Mouse (Mus musculus): ENCODE measurements around the gene Brat1.
A peak's percentile ranks its signal among the peaks of the same experiment; 100 is the strongest.

Gene Brat1

GRCm38 (mm10) chr5:140701661-140702060 lies 3.1 kb upstream of the Brat1 start:
- no peak for DNase-seq (ENCODE audit: low read depth, low spot score)

- peak; percentile 78 for DNase-seq (ENCODE audit: low read depth, low spot score)
Measured at GRCm38 (mm10) chr5:140702103-140702513, 2.7 kb upstream of the Brat1 start, which contains the start of gene Iqce. Gene Iqce (minus strand): TSS chr5:140702378.

GRCm38 (mm10) chr5:140702618-140703175 lies 2.1 kb upstream of the Brat1 start:
- DNase-seq (ENCODE audit: low read depth, low spot score): no peak

- DNase-seq (ENCODE audit: low read depth, low spot score): no peak
Measured at GRCm38 (mm10) chr5:140703480-140704377, 1.1 kb upstream of the Brat1 start.

GRCm38 (mm10) chr5:140705501-140706171 lies 825 bp downstream of the Brat1 start:
- DNase-seq (ENCODE audit: low read depth, low spot score): no peak

- no peak for DNase-seq (ENCODE audit: low read depth, low spot score)
Measured at GRCm38 (mm10) chr5:140710315-140710714, 5.5 kb downstream of the Brat1 start.

GRCm38 (mm10) chr5:140711040-140711439 lies 6.2 kb downstream of the Brat1 start:
- DNase-seq (ENCODE audit: low read depth, low spot score): no peak

- DNase-seq (ENCODE audit: low read depth, low spot score): no peak
Measured at GRCm38 (mm10) chr5:140720773-140721172, 16.0 kb downstream of the Brat1 start.

- DNase-seq (ENCODE audit: low read depth, low spot score): no peak
Measured at GRCm38 (mm10) chr5:140722121-140722520, 17.3 kb downstream of the Brat1 start.

GRCm38 (mm10) chr5:140723822-140724221 lies 19.0 kb downstream of the Brat1 start, which contains the start of gene Amz1:
Gene Amz1 (plus strand): TSS chr5:140724127.
- no peak for DNase-seq (ENCODE audit: low read depth, low spot score)

GRCm38 (mm10) chr5:140726062-140726839 lies 21.4 kb downstream of the Brat1 start:
- DNase-seq (ENCODE audit: low read depth, low spot score): no peak

GRCm38 (mm10) chr5:140726946-140727740 lies 22.3 kb downstream of the Brat1 start:
- DNase-seq (ENCODE audit: low read depth, low spot score): no peak

- no peak for DNase-seq (ENCODE audit: low read depth, low spot score)
Measured at GRCm38 (mm10) chr5:140731040-140731797, 26.4 kb downstream of the Brat1 start.

GRCm38 (mm10) chr5:140732195-140732594 lies 27.4 kb downstream of the Brat1 start:
- DNase-seq (ENCODE audit: low read depth, low spot score): no peak

GRCm38 (mm10) chr5:140733336-140733735 lies 28.5 kb downstream of the Brat1 start:
- DNase-seq (ENCODE audit: low read depth, low spot score): no peak

- no peak for DNase-seq (ENCODE audit: low read depth, low spot score)
Measured at GRCm38 (mm10) chr5:140735297-140735696, 30.5 kb downstream of the Brat1 start.

- DNase-seq (ENCODE audit: low read depth, low spot score): no peak
Measured at GRCm38 (mm10) chr5:140736166-140736565, 31.4 kb downstream of the Brat1 start.

GRCm38 (mm10) chr5:140739813-140740212 lies 35.0 kb downstream of the Brat1 start:
- no peak for DNase-seq (ENCODE audit: low read depth, low spot score)

GRCm38 (mm10) chr5:140741040-140741439 lies 36.2 kb downstream of the Brat1 start:
- DNase-seq (ENCODE audit: low read depth, low spot score): no peak

- no peak for DNase-seq (ENCODE audit: low read depth, low spot score)
Measured at GRCm38 (mm10) chr5:140741877-140742276, 37.1 kb downstream of the Brat1 start.
